Mouse (Mus musculus) ES-E14 (cell line): ENCODE measurements around the gene Bard1. TPM values are rescaled to one million over a fixed set of nuclear protein-coding genes. Genes with fewer than 3 reads are reported as not detected.

Experiments
- DNase-seq: peaks from one replicate; pipeline ENCODE4 v3.0.0-alpha.2; 2013; ENCODE audit warnings: low read depth, low spot score
- H3K27ac ChIP-seq: 2 replicates; pipeline ENCODE4 v1.5.1; 2012; ENCODE audit warnings: low read depth, mild to moderate bottlenecking, low read length, moderate library complexity, mixed read lengths; ENCODE audit not compliant: poor library complexity, insufficient read depth, severe bottlenecking
- H3K36me3 ChIP-seq: 2 replicates; pipeline ENCODE4 v1.6.1; 2012; ENCODE audit warnings: mild to moderate bottlenecking, low read length, moderate library complexity, mixed read lengths; ENCODE audit not compliant: control insufficient read depth, poor library complexity, insufficient read depth, severe bottlenecking
- H3K4me1 ChIP-seq, 2 experiments: fragments of 150-350 bp in 1 of 2; sonication (generic) in 1 of 2; 2 replicates each; pipeline ENCODE4 v1.6.1; 2012; ENCODE audit warnings: low read length in 2 of 2, mild to moderate bottlenecking in 1 of 2, mixed read lengths in 1 of 2; ENCODE audit not compliant: control insufficient read depth in 2 of 2, insufficient read depth in 2 of 2, poor library complexity in 1 of 2
- H3K4me3 ChIP-seq, 2 experiments: fragments of 150-350 bp in 1 of 2; sonication (generic) in 1 of 2; 2 replicates each; pipeline ENCODE4 v1.5.1; 2012; ENCODE audit warnings: low read length in 2 of 2, low read depth in 1 of 2, mild to moderate bottlenecking in 1 of 2, mixed read lengths in 1 of 2; ENCODE audit not compliant: insufficient read depth in 1 of 2, poor library complexity in 1 of 2, severe bottlenecking in 1 of 2
- H3K9ac ChIP-seq: 2 replicates; pipeline ENCODE4 v1.6.1; 2012; ENCODE audit warnings: low read depth, mild to moderate bottlenecking, low read length, mixed read lengths; ENCODE audit not compliant: poor library complexity, insufficient read depth, severe bottlenecking
- H3K9me3 ChIP-seq: fragments of 150-350 bp; sonication (generic); 2 replicates; pipeline ENCODE4 v1.6.1; 2012; ENCODE audit warnings: low read depth, mild to moderate bottlenecking, low read length; ENCODE audit not compliant: control insufficient read depth, insufficient read depth
- CHD2 ChIP-seq: IDR thresholded peaks from 2 replicates; pipeline ENCODE4 v1.6.1; 2014; ENCODE audit warnings: mild to moderate bottlenecking, low read depth, low read length, inconsistent platforms
- HCFC1 ChIP-seq: IDR thresholded peaks from 2 replicates; pipeline ENCODE4 v1.6.1; 2012; ENCODE audit warnings: low read length, inconsistent platforms, borderline replicate concordance; ENCODE audit not compliant: insufficient read depth
- MAFK ChIP-seq: IDR thresholded peaks from 2 replicates; pipeline ENCODE4 v1.6.1; 2014; ENCODE audit warnings: mild to moderate bottlenecking, low read depth, low read length, inconsistent platforms; ENCODE audit not compliant: insufficient read depth
- ZC3H11A ChIP-seq: IDR thresholded peaks from 2 replicates; pipeline ENCODE4 v1.6.1; 2012; ENCODE audit warnings: low read depth, mild to moderate bottlenecking, inconsistent platforms, low read length, borderline replicate concordance
- ZNF384 ChIP-seq: IDR thresholded peaks from 2 replicates; pipeline ENCODE4 v1.6.1; 2012; ENCODE audit warnings: low read depth, low read length, inconsistent platforms
- in situ Hi-C, 2 experiments: fragments of 600-800 bp; cut with MboI; formaldehyde crosslinking; loops; one replicate each; pipeline ENCODE4 v1.15.1; 2025; ENCODE audit warnings: low sequenced_read_pairs in 2 of 2, inconsistent platforms in 1 of 2; ENCODE audit not compliant: unreplicated experiment in 2 of 2
- total RNA-seq: library from RNA; depleted of rRNA; stranded (reverse); fragments of 300-350 nt; gene quantifications from 2 replicates; pipeline ENCODE4 v1.2.3, GENCODE M21; 2012

Bard1 gene
- total RNA-seq, 1 experiment = 17.8 TPM

- in situ Hi-C loops = no loop called here
- no peak for DNase-seq
- Histone ChIP-seq H3K27ac (no peak overlapping the region), H3K9me3 (no peaks in the 10 kb centered on the region), H3K36me3 (no peaks in the 10 kb centered on the region), H3K9ac (no peak overlapping the region), H3K4me1 (no peaks in the 10 kb centered on the region), H3K4me3 (no peak overlapping the region)
- TF ChIP-seq ZNF384 (no peak), HCFC1 (no peak), MAFK (no peak), ZC3H11A (no peak), CHD2 (no peak)
Measured at GRCm38 (mm10) chr1:70997377-70997993, 105.5 kb downstream of the Bard1 start.

GRCm38 (mm10) chr1:70996766-70997165 is 106.2 kb downstream of the Bard1 start:
- Histone ChIP-seq H3K4me1 (no peaks in the 10 kb centered on the region), H3K9me3 (no peaks in the 10 kb centered on the region), H3K36me3 (no peaks in the 10 kb centered on the region), H3K9ac (no peak overlapping the region), H3K27ac (no peak overlapping the region), H3K4me3 (no peak overlapping the region)
- no peak for DNase-seq
- TF ChIP-seq ZC3H11A (no peak), CHD2 (no peak), HCFC1 (no peak), MAFK (no peak), ZNF384 (no peak)
- in situ Hi-C loops = no loop called here
